Mouse (Mus musculus) brain, adult 10 weeks (tissue): ENCODE measurements around the gene Rundc3b. TPM values are rescaled to one million over a fixed set of nuclear protein-coding genes. Genes with fewer than 3 reads are reported as not detected.

Experiments used
- polyA plus RNA-seq: library from polyadenylated mRNA; stranded (reverse); fragments of 350-450 nt; fragmentation: Illumina TruSeq; extraction: RNeasy Lipid Tissue Mini Kit (QIAGEN cat#74804); gene quantifications from one replicate; pipeline ENCODE4 v1.2.3, GENCODE M21; 2015; ENCODE audit warnings: low read depth, low replicate concordance

The Rundc3b gene
- polyA plus RNA-seq: 30.3 TPM

GRCm38 (mm10) chr5:8622596-8623231 is at the start of gene Rundc3b:
Rundc3b (minus strand) TSS chr5:8622952.

DNA sequence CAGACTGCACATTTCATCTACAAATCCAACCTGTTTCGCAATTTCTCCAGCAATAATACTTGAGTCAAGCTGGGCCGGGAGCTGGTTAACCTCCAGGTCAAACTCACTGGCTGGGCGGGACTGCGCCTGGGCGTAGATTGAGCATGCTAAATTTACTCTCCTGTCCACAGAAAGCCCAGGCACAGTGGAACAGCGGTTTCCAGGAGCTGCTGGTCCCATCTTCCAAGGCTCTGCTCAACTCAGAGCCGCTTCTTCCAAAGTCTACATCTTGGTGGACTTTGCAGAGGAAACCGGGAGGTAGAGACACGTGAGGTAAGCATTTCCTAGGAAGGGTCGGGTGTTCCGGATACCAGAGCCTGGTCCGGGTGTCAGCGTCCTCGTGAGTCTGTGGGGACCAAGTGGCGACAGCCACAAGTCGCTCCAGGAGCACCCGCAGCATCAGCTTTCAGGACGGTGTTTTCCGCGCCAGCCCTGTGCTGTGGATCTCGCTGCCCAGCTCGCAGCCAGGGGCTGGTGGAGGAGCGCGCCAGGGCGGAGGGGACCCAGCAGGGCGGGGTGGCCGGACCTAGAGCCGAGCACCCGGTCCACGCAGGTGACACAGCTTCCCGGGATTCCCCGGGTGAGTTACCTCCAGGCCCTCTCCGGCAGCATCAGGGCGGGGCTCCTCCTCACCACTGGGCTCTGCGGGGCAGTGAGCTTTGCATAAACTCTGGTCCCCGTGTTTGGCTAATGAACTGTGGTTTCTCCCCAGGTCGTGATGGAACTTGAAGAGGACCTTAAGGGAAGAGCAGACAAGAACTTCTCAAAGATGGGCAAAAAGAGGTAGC is 37.4 kb upstream of the Rundc3b start, which contains the start of gene Abcb1a:
Gene Abcb1a, plus strand, starts transcription at position 167 of the 827 bp plus-strand sequence.

Other genes starting within 250 kb of the Rundc3b start
- gene Dbf4, start 200.2 kb downstream of the Rundc3b start, polyA plus RNA-seq: 2.3 TPM
- 15.9 TPM for gene Slc25a40, start 200.1 kb downstream of the Rundc3b start, polyA plus RNA-seq
- gene Abcb1a, start 37.1 kb upstream of the Rundc3b start, polyA plus RNA-seq: 19.6 TPM
- 4.6 TPM for gene Abcb1b, start 175.2 kb upstream of the Rundc3b start, polyA plus RNA-seq